Mouse (Mus musculus): ENCODE measurements at regions not wholly inside any gene's neighbourhood (a gene's known extent, or its start where the extent isn't known, plus 50 kb on each side); places are given as distances from the start of the nearest gene placed in this dataset.

GRCm38 (mm10) chr13:70464996-70465395 lies 172.4 kb downstream of the Ice1 start:
- no peak for DNase-seq (ENCODE audit: low read depth, low spot score)

GRCm38 (mm10) chr13:70474746-70475145 lies 162.7 kb downstream of the Ice1 start:
- DNase-seq (ENCODE audit: low read depth, low spot score): no peak

- DNase-seq (ENCODE audit: low read depth, low spot score): no peak
Observed at GRCm38 (mm10) chr13:70475366-70475765, 162.1 kb downstream of the Ice1 start.

GRCm38 (mm10) chr13:70499302-70499701 lies 138.1 kb downstream of the Ice1 start:
- DNase-seq (ENCODE audit: low read depth, low spot score): peak; percentile 21
